Mouse (Mus musculus): ENCODE data around the gene Epha3.

Gene Epha3

GRCm38 (mm10) chr16:63863913-63864330 is at the start of gene Epha3:
Epha3 (minus strand) TSS chr16:63864175.
- peak; percentile 70 for DNase-seq (ENCODE audit: low spot score)

GRCm38 (mm10) chr16:63903425-63903824 is 39.5 kb upstream of the Epha3 start:
- DNase-seq (ENCODE audit: low spot score) = no peak

DNA sequence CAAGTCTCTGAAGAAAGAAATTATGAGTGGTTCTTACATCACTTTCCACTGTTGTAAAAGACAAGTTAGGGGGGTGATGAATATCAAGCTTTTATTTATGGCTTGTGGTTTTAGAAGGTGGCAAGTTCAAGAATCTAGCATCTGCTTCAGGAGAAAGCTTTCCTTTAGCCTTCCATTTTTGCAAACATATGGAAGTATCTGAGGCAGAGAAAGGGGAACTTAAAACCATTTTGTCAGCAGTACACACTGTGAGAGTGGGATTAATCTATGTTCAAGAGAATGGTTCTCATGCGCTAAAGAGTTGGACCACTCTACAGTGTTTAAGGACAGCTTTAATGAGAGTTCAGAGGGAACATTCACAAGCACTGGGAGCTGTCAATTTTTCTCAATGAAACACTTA is 17.2 kb upstream of the Epha3 start:
- no peak for DNase-seq (ENCODE audit: low spot score)

GRCm38 (mm10) chr16:63872313-63872712 is 8.3 kb upstream of the Epha3 start:
- no peak for DNase-seq (ENCODE audit: low spot score)

DNA sequence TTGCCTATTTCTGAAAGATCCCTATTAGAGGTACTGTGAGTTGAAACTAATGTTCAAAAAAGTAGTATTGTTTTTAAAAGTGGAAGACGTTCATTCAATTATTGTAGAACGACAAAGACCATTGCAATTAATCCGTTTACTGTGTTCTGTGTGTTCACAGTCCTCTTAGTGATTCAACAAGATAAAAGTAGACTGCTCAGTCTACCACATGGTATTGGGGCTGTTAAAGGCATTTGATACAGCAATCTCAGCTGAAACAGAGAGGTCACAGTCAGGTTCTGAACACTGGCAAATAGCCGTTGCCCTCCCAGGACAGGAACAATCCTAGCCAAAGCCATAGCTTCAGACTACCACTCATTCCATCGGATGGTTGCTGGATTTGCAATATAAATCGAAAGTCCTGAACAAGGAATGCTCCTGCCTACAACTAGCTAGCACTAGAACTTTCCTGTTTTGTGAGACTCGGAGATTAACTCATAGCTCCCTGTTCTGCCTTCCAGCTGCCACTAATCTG is 545 bp upstream of the Epha3 start:
- DNase-seq (ENCODE audit: low spot score) = no peak

DNA sequence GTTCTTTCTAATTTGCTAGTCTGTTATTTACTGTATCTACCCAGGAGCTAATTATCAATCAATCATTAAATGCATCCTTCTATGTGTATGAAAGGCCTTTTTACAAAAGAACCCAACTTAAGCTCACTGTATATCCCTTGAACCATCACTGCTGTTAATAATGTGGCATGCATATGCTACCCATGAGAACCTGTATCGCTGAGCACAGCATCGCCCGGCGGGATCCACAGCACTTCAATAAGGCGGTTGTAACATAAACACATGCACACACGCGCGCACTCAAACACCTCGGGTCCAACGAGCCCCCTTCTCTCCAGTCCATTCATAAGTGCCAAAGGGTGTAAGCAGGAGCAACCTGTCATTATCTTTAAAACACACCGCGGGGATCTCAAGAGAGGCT is 794 bp downstream of the Epha3 start:
- DNase-seq (ENCODE audit: low spot score) = no peak

DNA sequence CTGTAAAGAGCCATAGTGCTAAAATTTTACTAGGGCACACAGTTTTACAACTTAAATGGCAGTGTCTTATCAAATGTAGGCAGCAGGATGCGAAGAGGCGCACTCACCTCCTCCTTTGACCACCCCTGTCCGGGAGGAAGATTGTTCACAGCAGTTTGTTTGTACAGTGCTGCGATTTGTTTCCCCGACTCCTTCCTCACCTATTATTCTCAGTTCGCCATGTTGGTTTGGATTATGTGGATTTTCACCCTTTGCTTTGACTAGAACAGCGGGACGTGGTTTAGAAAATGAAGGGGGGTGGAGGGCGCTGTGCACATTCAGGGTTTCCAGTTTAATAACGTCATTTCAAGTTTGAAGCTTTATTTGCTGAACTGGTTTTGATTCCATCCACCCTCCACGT is 6.4 kb downstream of the Epha3 start:
- no peak for DNase-seq (ENCODE audit: low spot score)

DNA sequence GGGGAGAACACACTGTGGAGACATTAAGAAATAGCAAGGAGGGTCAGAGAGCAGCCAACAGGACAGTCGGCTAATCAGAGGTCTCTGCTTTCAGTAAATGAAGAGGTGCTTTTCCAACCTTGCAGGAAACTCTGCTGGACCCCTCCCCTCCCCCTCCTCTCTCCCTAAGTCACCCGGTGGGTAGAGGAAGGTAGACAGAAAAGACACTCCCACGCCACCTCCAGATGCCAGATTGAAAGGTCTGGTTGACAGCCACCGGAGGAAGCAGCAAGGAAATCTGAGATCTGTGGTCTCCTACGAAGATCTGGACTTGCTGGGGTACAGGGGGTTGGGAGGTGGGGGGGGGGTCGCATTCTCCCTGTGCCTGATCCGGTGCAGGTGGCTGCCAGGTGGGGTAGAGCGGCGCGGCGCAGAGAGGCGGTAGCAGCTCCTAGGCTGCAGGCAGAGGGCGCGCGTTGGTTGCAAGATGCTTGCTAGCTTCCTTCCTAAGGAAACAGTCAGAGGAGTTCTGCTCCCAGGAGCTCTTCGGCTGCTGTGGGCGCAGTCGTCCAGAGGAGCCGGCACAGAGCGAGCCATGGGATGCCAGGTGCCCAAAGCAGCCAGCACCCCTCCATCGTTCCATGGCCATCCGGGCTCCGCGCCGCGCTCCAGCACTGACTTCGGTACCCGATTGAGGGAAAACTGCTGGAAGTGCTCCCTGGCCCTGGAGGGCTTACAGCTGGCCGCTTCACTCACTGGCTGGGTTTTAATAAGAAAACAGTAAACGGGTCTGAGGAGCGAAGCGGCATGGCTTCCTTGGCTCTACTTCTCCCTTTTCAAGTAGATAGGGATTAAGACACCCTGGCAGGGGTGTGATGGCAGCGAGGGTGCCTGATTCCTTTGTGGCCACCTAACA is 7.1 kb downstream of the Epha3 start:
- DNase-seq (ENCODE audit: low spot score) = peak; percentile 79

GRCm38 (mm10) chr16:63850297-63850696 is 13.7 kb downstream of the Epha3 start:
- no peak for DNase-seq (ENCODE audit: low spot score)

GRCm38 (mm10) chr16:63842911-63843310 is 21.1 kb downstream of the Epha3 start:
- no peak for DNase-seq (ENCODE audit: low spot score)

DNA sequence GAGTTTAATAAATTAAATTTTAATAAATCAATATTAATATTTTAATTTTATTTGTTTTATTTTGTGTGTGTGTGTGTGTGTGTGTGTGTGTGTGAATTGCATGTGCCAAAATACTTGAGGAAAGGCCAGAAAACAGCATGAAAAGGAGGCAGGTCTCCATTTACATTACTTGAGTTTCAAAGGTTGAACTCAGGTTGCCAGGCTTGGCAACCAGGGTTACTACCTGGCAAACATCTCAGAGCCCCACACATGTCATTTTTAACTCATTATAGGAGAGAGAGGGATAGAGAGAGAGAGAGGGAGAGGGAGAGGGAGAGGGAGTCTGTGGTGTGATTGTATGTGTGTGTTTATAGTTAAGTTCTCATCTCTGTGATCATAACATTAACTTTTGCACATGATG is 26.5 kb downstream of the Epha3 start:
- DNase-seq (ENCODE audit: low spot score) = no peak

GRCm38 (mm10) chr16:63821164-63821563 is 42.8 kb downstream of the Epha3 start:
- no peak for DNase-seq (ENCODE audit: low spot score)

DNA sequence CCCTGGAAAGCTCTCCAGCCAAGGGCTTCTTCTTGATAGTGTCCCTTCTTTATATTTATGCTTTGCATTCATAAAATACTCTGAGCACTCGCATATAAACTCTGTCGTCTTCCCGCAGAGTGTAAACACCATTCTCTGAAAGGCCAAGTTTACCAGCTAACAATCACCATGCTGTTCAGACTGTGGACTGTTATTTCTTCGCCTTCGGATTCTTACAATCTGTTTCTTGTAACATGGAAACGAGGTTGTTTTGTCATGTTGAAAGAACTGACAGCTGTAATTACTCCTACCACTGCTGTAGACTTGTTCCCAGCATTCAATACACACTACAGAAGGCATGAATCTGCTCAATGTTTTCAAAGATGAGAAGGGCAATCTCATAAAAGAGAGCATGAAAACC is 46.4 kb downstream of the Epha3 start:
- no peak for DNase-seq (ENCODE audit: low spot score)

DNA sequence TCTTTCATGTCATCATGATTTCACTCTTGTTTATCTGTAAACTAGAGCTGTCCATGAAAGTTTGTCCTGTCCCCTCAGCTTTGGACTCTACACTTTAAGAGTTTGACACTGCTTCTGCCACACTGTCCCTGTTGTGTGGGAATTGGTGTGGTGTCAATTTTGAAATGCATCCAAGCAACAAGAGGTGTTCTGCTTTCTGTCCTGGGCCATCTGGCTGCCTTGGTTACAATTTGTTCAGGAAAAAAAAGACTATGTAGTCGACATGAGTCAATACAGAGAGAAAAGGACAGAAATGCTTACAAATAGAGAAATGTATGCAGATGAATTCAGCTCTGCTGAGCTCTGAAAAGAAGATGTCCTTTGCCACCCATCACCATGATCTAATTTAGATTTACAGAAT is 47.3 kb downstream of the Epha3 start:
- DNase-seq (ENCODE audit: low spot score) = no peak

DNA sequence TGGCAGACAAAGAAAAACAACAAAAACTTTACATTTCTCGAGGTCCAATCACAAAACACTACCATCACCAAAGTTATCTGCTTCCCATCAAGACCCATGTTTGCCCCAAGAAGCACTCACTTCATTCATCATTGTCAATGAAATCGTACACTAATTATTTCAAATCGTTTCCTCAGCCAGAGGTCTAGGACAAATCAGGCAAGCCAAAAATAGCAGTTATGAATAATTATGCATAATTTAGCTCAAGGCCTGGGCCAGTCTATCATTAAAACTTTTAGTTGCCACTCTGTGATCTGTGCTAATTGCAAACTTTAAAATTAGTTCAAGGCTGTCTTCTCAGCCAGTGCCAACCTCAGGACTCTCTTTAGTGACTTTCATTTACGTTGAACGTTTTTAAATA is 54.1 kb downstream of the Epha3 start:
- no peak for DNase-seq (ENCODE audit: low spot score)

- DNase-seq (ENCODE audit: low spot score) = no peak
Observed at GRCm38 (mm10) chr16:63808991-63809390, 55.0 kb downstream of the Epha3 start.

- no peak for DNase-seq (ENCODE audit: low spot score)
Observed at GRCm38 (mm10) chr16:63806437-63807129, 57.4 kb downstream of the Epha3 start.

DNA sequence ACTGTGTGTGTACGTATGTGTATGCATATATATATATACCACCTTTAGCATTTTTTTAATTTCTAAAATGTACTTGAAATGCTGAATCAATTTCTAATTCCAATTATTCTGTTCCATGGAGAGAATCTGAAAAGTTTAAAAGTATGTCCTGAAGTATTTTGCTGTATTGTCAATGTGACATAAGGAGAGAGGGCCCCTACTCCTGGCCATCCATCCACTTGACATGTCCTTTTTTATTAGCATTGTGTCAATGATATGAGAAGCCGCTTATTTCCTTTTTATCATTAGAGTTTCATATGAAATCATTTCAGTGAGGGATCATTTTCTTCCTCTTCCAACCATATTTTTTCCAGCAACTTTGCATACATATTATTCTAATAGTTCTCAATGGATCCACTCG is 58.0 kb downstream of the Epha3 start:
- DNase-seq (ENCODE audit: low spot score) = no peak

DNA sequence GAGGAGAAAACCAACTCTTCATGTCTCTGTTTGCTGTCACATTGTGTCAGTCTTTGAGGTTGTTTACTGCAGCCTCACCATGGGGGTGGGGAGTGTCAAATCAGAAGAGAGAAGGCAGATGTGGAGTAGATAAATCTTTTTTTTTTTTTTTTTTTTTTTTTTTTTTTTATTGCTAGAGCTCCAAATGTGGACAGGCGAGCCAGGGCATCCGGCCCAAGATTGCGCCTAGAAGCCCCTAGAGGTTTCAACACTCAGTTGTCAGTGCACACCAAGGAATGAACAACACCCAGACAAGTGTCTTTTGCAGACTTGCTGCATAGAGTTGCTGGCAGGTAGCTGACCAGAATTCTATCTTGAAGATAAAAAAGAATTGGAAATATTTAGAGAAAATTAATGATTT is 62.5 kb downstream of the Epha3 start:
- no peak for DNase-seq (ENCODE audit: low spot score)

- DNase-seq (ENCODE audit: low spot score) = no peak
Observed at GRCm38 (mm10) chr16:63798341-63798740, 65.6 kb downstream of the Epha3 start.

DNA sequence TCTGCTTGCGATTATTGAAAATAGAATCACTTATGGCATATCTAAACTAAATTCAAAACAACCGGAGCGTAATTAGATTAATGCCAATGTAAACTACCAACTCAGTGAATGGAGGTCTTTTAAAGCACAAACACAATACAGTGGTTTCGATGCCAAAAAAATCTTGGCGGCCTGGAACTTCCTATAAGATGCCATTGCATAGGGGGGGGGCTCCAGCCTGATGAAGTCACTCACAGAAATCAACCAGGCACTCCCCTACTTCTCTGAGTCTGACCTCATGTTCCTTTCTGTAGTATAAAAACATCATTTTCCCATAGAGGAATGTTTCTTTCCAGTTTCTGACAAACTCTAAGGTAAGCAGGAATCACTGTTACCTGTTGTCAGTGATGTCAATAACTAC is 69.7 kb downstream of the Epha3 start:
- no peak for DNase-seq (ENCODE audit: low spot score)

- DNase-seq (ENCODE audit: low spot score) = no peak
Observed at GRCm38 (mm10) chr16:63793805-63794204, 70.2 kb downstream of the Epha3 start.

- DNase-seq (ENCODE audit: low spot score) = no peak
Observed at GRCm38 (mm10) chr16:63792084-63792483, 71.9 kb downstream of the Epha3 start.
